Mouse (Mus musculus) thymus, adult 2 months (tissue): ENCODE measurements around the gene Dntt.

Experiments
- CTCF ChIP-seq: fragments of 200-500 bp; IDR thresholded peaks from 2 replicates; pipeline ENCODE4 v1.5.1; 2012; ENCODE audit warnings: mild to moderate bottlenecking, control low read depth, low read length, moderate library complexity, borderline replicate concordance; ENCODE audit not compliant: control insufficient read depth, poor library complexity, insufficient read depth; ENCODE audit errors: extremely low read depth
- POLR2A ChIP-seq: fragments of 200-500 bp; IDR thresholded peaks from 2 replicates; pipeline ENCODE4 v1.6.1; 2012; ENCODE audit warnings: mild to moderate bottlenecking, low read length, control low read depth, moderate library complexity; ENCODE audit not compliant: control insufficient read depth, poor library complexity, insufficient read depth; ENCODE audit errors: extremely low read depth

DNA sequence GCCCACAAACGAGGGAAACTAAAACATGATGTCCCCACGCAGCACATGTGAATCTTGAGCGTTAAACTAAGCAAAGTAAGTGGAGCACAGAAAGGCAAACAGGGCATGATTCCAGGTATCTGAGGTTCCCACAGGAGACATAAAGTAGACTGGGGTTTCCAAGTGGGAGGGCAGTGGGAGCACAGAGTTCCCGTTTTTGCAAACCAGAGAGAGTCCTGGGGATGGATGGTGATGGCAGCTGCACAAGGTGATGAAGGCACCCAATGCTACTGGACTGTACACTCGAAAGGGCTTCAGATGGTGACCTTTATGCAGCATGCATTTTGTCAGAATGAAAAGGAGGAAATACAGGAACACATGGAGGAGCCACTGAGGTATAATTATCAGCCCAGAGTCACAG, 40.2 kb upstream of the Dntt start:
- TF ChIP-seq POLR2A: no peak
- no peak for TF ChIP-seq CTCF
